Mouse (Mus musculus): ENCODE data around the gene Nr2c2. TPM values are rescaled to one million over a fixed set of nuclear protein-coding genes. Genes with fewer than 3 reads are reported as not detected.
A peak's percentile ranks its signal among the peaks of the same experiment; 100 is the strongest.

Nr2c2 gene
- polyA plus RNA-seq, 2 experiments = 3.9 to 5.9 TPM

DNA sequence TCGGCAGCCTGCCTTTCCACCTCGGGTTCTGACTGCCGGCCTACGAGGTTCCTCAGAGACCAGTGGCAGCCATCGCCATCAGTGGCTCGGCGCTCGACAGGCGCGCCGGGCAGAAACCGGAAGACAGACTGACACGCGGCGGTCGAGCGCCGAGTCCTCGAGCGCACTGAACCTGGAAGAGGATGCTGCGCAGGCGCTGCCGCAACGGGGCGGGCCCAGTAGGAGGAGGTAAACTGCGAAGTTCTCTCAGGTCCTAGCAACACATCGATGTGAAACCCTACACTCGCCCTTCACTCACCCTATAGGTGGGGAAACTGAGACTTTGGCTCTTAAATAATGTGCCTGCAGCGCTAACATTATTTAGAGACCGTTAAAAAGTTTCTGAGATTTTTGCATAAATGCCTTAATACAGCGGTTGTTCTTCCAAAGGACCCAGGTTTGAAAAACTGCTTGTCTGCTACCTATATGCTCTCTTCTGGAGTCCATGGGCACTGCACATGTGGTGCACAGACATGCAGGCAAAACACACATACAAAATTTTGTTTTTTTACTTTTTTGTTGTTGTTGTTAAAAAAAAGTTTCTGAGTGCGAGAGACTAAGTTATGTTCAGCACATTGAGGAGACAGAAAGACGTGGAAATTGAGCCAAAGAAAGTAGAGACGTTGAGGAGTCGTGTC is 123.7 kb downstream of the Nr2c2 start, which contains the start of gene Rbsn:
Gene Rbsn (minus strand): TSS at position 153 of the 677 bp plus-strand sequence.
- Histone ChIP-seq H3K27ac (peak within 1 kb of the TSS; percentile 26), H3K9ac (replicated peaks) (peak within 1 kb of the TSS; percentile 90), H3K4me2 (ENCODE audit: low read depth) (peak within 1 kb of the TSS; percentile 86), H3K4me1 (replicated peaks; ENCODE audit: control insufficient read depth in 2 of 2, insufficient read depth in 2 of 2, low read length in 1 of 2) (peaks cover 10 to 14% of the 10 kb centered on the region in 2 experiments), H3K27me3 (ENCODE audit: control insufficient read depth, insufficient read depth, low read length) (no peaks in the 10 kb centered on the region), H3K4me3 (ENCODE audit: insufficient read depth in 1 of 2, low read depth in 2 of 2, low read length in 2 of 2) (peak within 1 kb of the TSS; percentile 92 to 93), H3K9me3 (ENCODE audit: control insufficient read depth, low read length) (no peaks in the 10 kb centered on the region), H3K36me3 (replicated peaks; ENCODE audit: control insufficient read depth, insufficient read depth, low read depth) (no peaks in the 10 kb centered on the region; the same call in 1 of the 2 replicates)
- TF ChIP-seq CTCF (IDR thresholded peaks at IDR 0.05; ENCODE audit: low read depth) (peak; percentile 47), EP300 (IDR thresholded peaks at IDR 0.05; ENCODE audit: low read depth) (no peak)
- WGBS (ENCODE audit: insufficient replicate concordance) = 9% methylated on average over 35 of the region's 35 CpGs
- ATAC-seq (ENCODE audit: insufficient read depth) (peak; percentile 94), DNase-seq (ENCODE audit: low read depth in 3 of 3, low spot score in 3 of 3) (peak; percentile 82 to 85 (median 84))

DNA sequence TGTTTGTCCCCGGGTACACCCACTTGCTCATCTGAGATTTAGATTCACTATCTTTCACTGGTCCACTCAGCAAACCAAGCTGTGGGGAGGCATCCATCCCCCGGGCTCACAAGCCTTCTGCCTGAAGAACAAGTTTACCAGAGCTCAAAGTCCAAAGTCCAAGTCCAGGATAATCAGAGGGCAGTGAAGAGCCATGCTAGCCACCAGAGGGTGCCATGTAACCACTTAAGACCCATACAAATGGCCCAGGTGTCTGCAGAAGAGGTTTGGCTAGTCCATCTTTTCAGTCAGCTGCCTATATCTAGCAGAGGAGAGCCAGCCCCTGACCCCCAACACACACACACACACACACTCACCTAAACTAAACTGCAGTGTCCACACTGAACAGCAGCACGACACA is 128.3 kb downstream of the Nr2c2 start:
- no peak overlapping the region for H3K27ac ChIP-seq
- TF ChIP-seq CTCF (IDR thresholded peaks at IDR 0.05; ENCODE audit: low read depth) = peak; percentile 66
- TF ChIP-seq EP300 (IDR thresholded peaks at IDR 0.05; ENCODE audit: low read depth) = no peak
- no peaks in the 10 kb centered on the region for H3K36me3 ChIP-seq (replicated peaks; ENCODE audit: control insufficient read depth, insufficient read depth, low read depth)
- no peak overlapping the region for H3K4me2 ChIP-seq (ENCODE audit: low read depth)
- WGBS (ENCODE audit: insufficient replicate concordance) = 37% methylated on average over 3 of the region's 3 CpGs
- ATAC-seq (ENCODE audit: insufficient read depth) (no peak), DNase-seq (ENCODE audit: low read depth in 3 of 3, low spot score in 3 of 3) (peak in 2 of 3 experiments; percentile 36 to 37)
- no peaks in the 10 kb centered on the region for H3K27me3 ChIP-seq (ENCODE audit: control insufficient read depth, insufficient read depth, low read length)
- H3K4me3 ChIP-seq (ENCODE audit: insufficient read depth in 1 of 2, low read depth in 2 of 2, low read length in 2 of 2) = no peak overlapping the region
- no peaks in the 10 kb centered on the region for H3K9me3 ChIP-seq (ENCODE audit: control insufficient read depth, low read length)
- peaks cover 5 to 6% of the 10 kb centered on the region in 2 experiments for H3K4me1 ChIP-seq (replicated peaks; ENCODE audit: control insufficient read depth in 2 of 2, insufficient read depth in 2 of 2, low read length in 1 of 2)
- H3K9ac ChIP-seq (replicated peaks) = no peak overlapping the region

DNA sequence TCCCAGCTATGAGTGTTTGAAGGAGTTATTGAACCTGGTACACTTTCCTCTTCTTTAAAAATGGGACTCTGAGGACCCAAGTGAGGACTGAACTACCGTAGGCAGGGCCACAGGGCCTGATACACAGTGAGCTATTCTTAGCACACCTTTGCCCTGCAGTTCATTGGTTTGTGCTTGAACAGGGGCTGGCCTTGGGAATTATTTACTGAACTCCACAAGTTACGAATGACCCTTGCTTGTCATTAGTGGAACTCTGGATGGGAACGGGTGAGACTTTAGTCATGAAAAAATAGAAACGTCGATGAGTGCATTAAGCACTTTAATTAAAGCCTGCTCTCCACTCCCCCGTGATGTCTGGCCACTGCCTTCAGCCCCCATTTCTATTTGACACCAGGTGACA is 130.4 kb downstream of the Nr2c2 start:
- TF ChIP-seq EP300 (IDR thresholded peaks at IDR 0.05; ENCODE audit: low read depth) = no peak
- no peak for TF ChIP-seq CTCF (IDR thresholded peaks at IDR 0.05; ENCODE audit: low read depth)
- no peak for DNase-seq (ENCODE audit: low read depth in 3 of 3, low spot score in 3 of 3)
- WGBS (ENCODE audit: insufficient replicate concordance) = 59% methylated on average over 6 of the region's 6 CpGs
- ATAC-seq (ENCODE audit: insufficient read depth) = 0 out of 2 replicates have a peak, but pooled peaks have one; percentile 28
- H3K9me3 ChIP-seq (ENCODE audit: control insufficient read depth, low read length) = no peaks in the 10 kb centered on the region
- H3K9ac ChIP-seq (replicated peaks) = no peak overlapping the region
- no peaks in the 10 kb centered on the region for H3K36me3 ChIP-seq (replicated peaks; ENCODE audit: control insufficient read depth, insufficient read depth, low read depth)
- H3K4me3 ChIP-seq (ENCODE audit: insufficient read depth in 1 of 2, low read depth in 2 of 2, low read length in 2 of 2) = no peak overlapping the region
- no peaks in the 10 kb centered on the region for H3K27me3 ChIP-seq (ENCODE audit: control insufficient read depth, insufficient read depth, low read length)
- H3K27ac ChIP-seq = no peak overlapping the region
- no peaks in the 10 kb centered on the region for H3K4me1 ChIP-seq (replicated peaks; ENCODE audit: control insufficient read depth in 2 of 2, insufficient read depth in 2 of 2, low read length in 1 of 2)
- no peak overlapping the region for H3K4me2 ChIP-seq (ENCODE audit: low read depth)

DNA sequence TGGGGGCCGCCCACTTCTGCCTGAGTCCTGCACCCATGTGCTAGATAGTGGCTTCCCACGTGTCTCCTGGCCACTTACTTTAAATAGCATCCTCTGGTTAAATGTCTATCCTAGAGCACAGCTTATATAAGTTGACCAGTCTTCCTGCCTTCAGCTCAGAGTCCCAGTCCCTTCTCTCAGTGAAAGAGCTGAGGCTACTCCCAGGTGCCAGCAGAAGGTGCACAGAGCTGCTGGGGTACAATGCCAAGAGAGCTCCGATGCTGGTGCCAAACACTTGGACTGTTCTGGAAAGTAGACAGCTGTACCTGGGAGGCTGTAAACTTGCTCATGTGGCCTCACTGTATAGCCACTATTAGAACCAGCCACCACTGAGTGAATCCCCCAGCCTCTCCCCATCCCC is 130.8 kb downstream of the Nr2c2 start:
- DNase-seq (ENCODE audit: low read depth in 3 of 3, low spot score in 3 of 3) (no peak), ATAC-seq (ENCODE audit: insufficient read depth) (no peak)
- Histone ChIP-seq H3K9ac (replicated peaks) (no peak overlapping the region), H3K9me3 (ENCODE audit: control insufficient read depth, low read length) (no peaks in the 10 kb centered on the region), H3K4me2 (ENCODE audit: low read depth) (no peak overlapping the region), H3K27me3 (ENCODE audit: control insufficient read depth, insufficient read depth, low read length) (no peaks in the 10 kb centered on the region), H3K4me3 (ENCODE audit: insufficient read depth in 1 of 2, low read depth in 2 of 2, low read length in 2 of 2) (no peak overlapping the region), H3K36me3 (replicated peaks; ENCODE audit: control insufficient read depth, insufficient read depth, low read depth) (no peaks in the 10 kb centered on the region), H3K27ac (no peak overlapping the region), H3K4me1 (replicated peaks; ENCODE audit: control insufficient read depth in 2 of 2, insufficient read depth in 2 of 2, low read length in 1 of 2) (no peaks in the 10 kb centered on the region)
- 64% methylated on average over 3 of the region's 3 CpGs for WGBS (ENCODE audit: insufficient replicate concordance)
- TF ChIP-seq EP300 (IDR thresholded peaks at IDR 0.05; ENCODE audit: low read depth) (no peak), CTCF (IDR thresholded peaks at IDR 0.05; ENCODE audit: low read depth) (no peak)

Other genes with a start within 250 kb of the Nr2c2 start
- gene Ccdc174, start 213.3 kb upstream of the Nr2c2 start, polyA plus RNA-seq (2012; rRNA removed) = 3.6 and 6.8 TPM in 2 replicates
- gene Ccdc174, start 213.3 kb upstream of the Nr2c2 start, polyA plus RNA-seq (2014; fragmentation: Nextera tagmentation; extraction: Ambion mirVana) = 10.9 and 13.9 TPM in 2 replicates
- gene 4930590J08Rik, start 188.6 kb upstream of the Nr2c2 start, polyA plus RNA-seq (2012; rRNA removed) = 0.06 and 0.17 TPM in 2 replicates
- gene 4930590J08Rik, start 188.6 kb upstream of the Nr2c2 start, polyA plus RNA-seq (2014; fragmentation: Nextera tagmentation; extraction: Ambion mirVana) = 0.11 TPM in 1 of 2 replicates, not detected in the other
- 1.6 and 1.7 TPM in 2 replicates for gene Fgd5, start 112.5 kb upstream of the Nr2c2 start, polyA plus RNA-seq (2012; rRNA removed)
- 1.5 and 1.6 TPM in 2 replicates for gene Fgd5, start 112.5 kb upstream of the Nr2c2 start, polyA plus RNA-seq (2014; fragmentation: Nextera tagmentation; extraction: Ambion mirVana)
- 6.7 and 18.2 TPM in 2 replicates for gene Mrps25, start 92.6 kb downstream of the Nr2c2 start, polyA plus RNA-seq (2012; rRNA removed)
- 37.1 and 39.1 TPM in 2 replicates for gene Mrps25, start 92.6 kb downstream of the Nr2c2 start, polyA plus RNA-seq (2014; fragmentation: Nextera tagmentation; extraction: Ambion mirVana)
- 3.1 and 3.8 TPM in 2 replicates for gene Rbsn, start 123.5 kb downstream of the Nr2c2 start, polyA plus RNA-seq (2012; rRNA removed)
- 4.8 and 5.3 TPM in 2 replicates for gene Rbsn, start 123.5 kb downstream of the Nr2c2 start, polyA plus RNA-seq (2014; fragmentation: Nextera tagmentation; extraction: Ambion mirVana)
- 0.03 TPM in 1 of 2 replicates, not detected in the other for gene Trh, start 153.3 kb downstream of the Nr2c2 start, polyA plus RNA-seq (2012; rRNA removed)
- gene Trh, start 153.3 kb downstream of the Nr2c2 start, polyA plus RNA-seq (2014; fragmentation: Nextera tagmentation; extraction: Ambion mirVana) = 0.06 TPM in 1 of 2 replicates, not detected in the other